Mouse (Mus musculus) left cerebral cortex, postnatal 36 days (tissue): Measurements from ENCODE around the gene Mzf1. TPM values are rescaled to one million over a fixed set of nuclear protein-coding genes. Genes with fewer than 3 reads are reported as not detected.

ENCODE experiments used
- DNase-seq, 2 experiments: peaks; one replicate each; pipeline ENCODE4 v3.0.0; 2021 to 2022; ENCODE audit warnings: low spot score in 2 of 2, mixed read lengths in 1 of 2
- intact Hi-C: fragments of 180-260 bp; cut with DNase I; formaldehyde crosslinking; loops from one replicate; pipeline ENCODE4 v1.15.1; 2025
- total RNA-seq, 2 experiments: library from RNA; stranded (reverse); gene quantifications; 2 replicates each; pipeline ENCODE4 v1.2.3; 2021

Mzf1 gene
- total RNA-seq, 2 experiments from 2014 or later = 12.2 to 15.8 TPM

- DNase-seq = no peak
- intact Hi-C loops = loop anchor here (10.0 kb wide), 1 partner anchor 222 kb away; the partner anchor contains the start of gene Zfp329
These were observed 17.8 kb downstream of the Mzf1 start for GRCm38 (mm10) chr7:13036806-13037205.

- no peak for DNase-seq
- intact Hi-C loops = loop anchor here (10.0 kb wide), 1 partner anchor 221 kb away; the partner anchor contains the start of gene Zfp329
These were observed 19.2 kb downstream of the Mzf1 start for GRCm38 (mm10) chr7:13035211-13035855.

- intact Hi-C loops = loop anchor here (5.0 to 10.0 kb wide), 3 partner anchors 57 to 220 kb away; partner anchors contain the start of genes Rps5, Zfp329 and Zfp446
- DNase-seq = peak; percentile 98
These were observed 20.2 kb downstream of the Mzf1 start, which contains the start of gene Chmp2a for GRCm38 (mm10) chr7:13034148-13034977. Chmp2a (minus strand) TSS chr7:13034807.

DNA sequence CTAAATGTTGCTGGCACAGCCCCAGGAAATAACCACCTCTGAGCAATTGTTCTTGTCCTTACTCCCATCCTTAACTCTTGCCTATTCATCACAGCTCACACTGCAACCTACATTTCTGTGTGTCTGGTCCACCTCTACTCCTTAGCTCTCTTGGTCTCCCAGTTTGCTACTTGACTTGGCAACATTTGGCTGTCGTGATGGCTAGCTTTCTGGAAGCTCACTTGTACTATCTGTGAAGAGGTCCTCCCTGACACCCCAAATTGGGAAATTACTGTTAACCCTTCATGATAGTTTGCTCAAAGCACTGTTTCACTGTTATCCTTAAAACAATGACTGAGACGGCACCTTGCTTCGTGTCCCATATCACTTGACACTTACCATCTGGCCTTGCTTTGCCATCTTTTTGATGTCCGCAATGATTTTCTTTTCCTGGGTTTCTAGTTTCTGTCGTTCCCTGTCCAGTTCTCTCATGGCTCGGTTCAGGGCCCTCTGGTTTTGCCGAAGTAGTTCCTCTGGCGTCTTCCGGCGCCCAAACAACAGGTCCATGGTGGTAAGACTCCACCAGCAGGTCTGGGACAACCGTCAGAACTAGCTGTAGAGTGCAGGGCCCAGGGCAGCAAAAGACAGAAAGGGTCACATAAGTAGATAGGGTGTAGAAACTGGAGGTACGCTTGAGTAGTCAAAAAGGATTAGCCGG lies 21.0 kb downstream of the Mzf1 start:
- no peak for DNase-seq

GRCm38 (mm10) chr7:13032541-13032940 lies 22.0 kb downstream of the Mzf1 start:
- intact Hi-C loops = loop anchor here (5.0 to 10.0 kb wide), 3 partner anchors 55 to 218 kb away; partner anchors contain the start of genes Rps5, Zfp329 and Zfp446
- no peak for DNase-seq

More for the DNA sequence above, 21.0 kb downstream of the Mzf1 start:
- intact Hi-C loops = loop anchor here (5.0 to 10.0 kb wide), 3 partner anchors 56 to 219 kb away; partner anchors contain the start of genes Rps5, Zfp329 and Zfp446

DNA sequence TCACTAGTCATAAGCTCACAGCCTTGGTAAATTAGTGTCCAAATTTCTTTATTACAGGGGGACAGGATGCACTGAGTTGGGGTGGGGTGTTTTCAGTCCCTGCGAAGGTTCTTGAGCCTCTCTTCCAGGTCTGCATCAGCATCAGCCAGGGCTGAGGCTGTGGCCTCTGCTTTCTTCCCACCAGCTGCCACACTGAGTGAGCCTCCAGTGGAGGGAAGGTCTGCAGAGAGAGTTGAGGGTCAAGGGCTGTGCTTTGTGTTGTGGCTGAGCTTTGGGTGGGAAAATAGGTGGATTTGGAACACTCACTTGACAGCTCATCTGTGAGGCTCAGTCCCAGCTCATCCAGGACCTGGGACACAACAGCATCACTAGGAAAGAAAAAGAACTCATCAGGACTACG lies 22.6 kb downstream of the Mzf1 start:
- no peak for DNase-seq
- intact Hi-C loops = loop anchor here (5.0 to 10.0 kb wide), 3 partner anchors 55 to 217 kb away; partner anchors contain the start of genes Rps5, Zfp329 and Zfp446

GRCm38 (mm10) chr7:13031069-13031468 lies 23.5 kb downstream of the Mzf1 start:
- intact Hi-C loops = loop anchor here (5.0 to 10.0 kb wide), 3 partner anchors 54 to 216 kb away; partner anchors contain the start of genes Rps5, Zfp329 and Zfp446
- DNase-seq = no peak

DNA sequence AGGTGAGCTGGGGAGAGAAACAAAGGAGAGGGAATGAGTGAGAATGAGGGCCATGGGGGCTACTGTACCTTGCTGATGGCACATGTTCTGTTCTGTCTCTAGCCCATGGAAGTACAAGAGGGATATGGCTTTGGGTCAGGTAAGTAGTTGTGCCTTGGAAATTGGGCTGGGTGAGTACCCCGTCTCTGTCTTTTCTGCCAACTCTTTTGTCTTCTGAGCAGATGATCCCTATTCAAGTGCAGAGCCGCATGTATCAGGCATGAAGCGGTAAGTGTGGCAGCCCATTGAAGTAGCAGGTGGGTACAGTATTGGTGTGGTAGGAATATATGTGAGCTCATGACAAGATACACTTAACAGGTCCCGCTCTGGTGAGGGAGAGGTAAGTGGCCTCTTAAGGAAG lies 25.6 kb downstream of the Mzf1 start:
- intact Hi-C loops = no loop called here
- no peak for DNase-seq

GRCm38 (mm10) chr7:13025511-13026112 lies 29.0 kb downstream of the Mzf1 start:
- DNase-seq = no peak
- intact Hi-C loops = no loop called here

GRCm38 (mm10) chr7:13024805-13025204 lies 29.8 kb downstream of the Mzf1 start:
- intact Hi-C loops = no loop called here
- peak; percentile 82 to 83 for DNase-seq

DNA sequence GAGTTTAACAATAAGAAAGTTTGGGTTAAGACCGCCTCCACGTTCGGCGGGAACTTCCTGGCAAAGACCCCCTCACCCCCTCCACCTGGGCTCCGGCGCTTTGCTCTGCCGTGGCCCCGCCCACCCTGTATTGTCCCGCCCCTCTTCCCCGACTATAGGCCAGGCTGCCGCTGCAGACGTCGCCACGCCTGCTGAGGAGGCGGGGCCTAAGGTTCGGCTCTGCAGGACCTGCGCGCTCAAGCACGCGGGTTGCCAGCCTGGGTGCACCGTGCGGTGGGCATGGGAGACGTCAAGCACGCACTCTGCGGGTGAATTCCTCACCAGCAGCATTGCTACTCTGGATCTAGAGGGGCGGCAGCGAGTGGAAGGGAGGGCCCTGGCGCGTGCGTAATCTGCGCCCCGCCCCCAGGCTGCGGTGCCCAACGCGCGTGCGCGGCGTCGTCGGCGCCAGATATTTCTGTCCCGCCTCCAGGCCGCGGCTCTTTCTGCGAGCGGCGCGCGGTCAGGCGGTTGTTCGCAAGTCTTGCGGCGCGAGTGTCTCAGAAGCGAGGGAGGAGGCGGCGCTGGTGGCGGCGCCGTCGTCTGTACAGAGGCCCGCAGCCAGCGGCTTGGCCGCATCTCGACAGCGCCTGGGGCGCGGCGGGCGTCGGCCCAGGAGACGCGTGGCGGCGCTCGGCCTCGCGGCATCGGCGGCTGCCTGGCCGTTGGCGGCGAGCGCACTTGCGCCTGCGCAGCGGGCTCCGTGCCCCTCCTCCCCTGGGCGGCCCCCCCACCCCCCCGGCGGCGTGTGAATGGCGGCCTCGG lies 30.4 kb downstream of the Mzf1 start:
- peak; percentile 96 to 98 for DNase-seq
- intact Hi-C loops = no loop called here

- no peak for DNase-seq
- intact Hi-C loops = no loop called here
These were observed 31.6 kb downstream of the Mzf1 start for GRCm38 (mm10) chr7:13022773-13023535.

DNA sequence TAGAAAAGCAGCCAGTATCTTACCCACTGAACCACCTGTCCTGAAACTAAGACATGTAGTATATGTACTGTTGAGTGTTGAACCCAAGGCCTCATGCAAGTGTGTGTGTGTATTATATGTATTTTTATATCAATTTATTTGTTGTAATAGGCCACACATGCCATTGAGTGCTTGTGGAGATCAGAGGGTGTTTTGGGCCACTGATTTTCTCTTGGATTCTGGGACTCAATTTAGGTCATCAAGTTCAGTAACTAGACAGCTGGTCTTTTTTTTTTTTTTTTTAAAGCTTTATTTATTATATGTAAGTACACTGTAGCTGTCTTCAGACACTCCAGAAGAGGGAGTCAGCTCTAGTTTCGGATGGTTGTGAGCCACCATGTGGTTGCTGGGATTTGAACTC lies 39.3 kb downstream of the Mzf1 start:
- intact Hi-C loops = no loop called here
- no peak for DNase-seq

GRCm38 (mm10) chr7:13014275-13014839 lies 40.2 kb downstream of the Mzf1 start:
- intact Hi-C loops = no loop called here
- no peak for DNase-seq

DNA sequence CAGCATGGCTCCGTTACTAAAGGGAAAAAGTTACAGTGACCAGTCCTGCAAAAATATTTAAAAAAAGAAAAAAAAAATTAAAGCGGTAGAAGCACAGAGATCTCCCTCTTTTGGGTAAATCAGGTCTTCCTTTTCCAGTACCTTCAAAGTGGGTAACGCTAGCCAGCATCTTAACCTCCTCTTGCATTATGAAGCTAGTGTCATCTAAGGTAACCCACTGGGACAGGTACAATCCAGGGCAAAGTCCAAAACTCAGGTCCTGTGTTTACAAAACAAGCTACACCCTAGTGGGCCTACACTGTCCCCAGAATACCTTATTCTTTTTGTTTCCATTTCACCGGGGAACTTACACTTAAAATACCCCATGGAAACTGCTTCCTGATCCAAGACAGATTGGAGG lies 40.9 kb downstream of the Mzf1 start:
- no peak for DNase-seq
- intact Hi-C loops = no loop called here

DNA sequence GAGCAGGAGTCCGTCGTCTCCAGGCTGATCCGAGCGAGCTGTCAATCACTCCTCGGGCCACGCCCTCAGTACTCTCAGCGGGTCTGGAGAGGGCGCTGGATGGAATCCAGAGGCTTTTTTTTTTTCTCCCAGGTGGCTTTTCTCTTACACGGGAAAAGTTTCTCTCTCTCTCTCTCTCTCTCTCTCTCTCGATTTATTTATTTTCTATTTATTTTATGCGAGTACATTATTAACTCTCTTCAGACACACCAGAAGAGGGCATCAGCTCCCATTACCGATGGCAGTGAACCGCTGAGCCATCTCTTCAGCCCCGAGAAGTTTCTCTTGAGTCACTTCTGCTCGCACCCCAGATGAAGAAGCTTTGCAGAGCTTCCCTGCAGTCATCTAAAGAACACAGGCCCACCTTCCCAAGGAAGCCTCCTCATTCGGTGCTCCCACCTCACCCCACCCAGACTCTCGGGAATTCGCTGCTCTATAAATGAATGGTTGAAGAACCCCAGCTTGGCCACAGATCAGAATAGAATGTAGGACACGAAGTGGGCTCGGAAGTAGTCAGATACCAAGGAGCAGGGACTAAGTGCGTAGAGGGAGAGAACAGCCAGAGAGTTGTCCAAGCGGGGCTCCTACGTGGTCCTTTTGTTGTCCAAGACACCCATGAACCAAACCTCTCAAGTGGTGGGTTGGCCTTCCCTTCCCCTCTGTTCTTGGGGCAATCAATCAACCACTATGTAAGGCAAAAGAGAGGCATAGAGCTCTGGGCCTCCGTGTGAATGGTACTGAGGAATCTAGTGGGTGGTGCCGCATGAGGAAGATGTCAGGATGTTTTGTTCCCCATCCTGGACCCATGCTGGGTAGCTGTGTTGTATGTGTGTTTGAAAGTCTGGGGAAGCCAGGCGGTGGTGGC lies 44.3 kb downstream of the Mzf1 start, which contains the start of gene Zbtb45:
Zbtb45 (minus strand) TSS at position 30 of the 904 bp plus-strand sequence.
- no peak for DNase-seq
- intact Hi-C loops = no loop called here
